Mouse (Mus musculus) activated CD4-positive, CD25-positive, alpha-beta regulatory T cell, adult 4 months (primary cell): Measurements from ENCODE around the gene A3galt2. TPM values are rescaled to one million over a fixed set of nuclear protein-coding genes. Genes with fewer than 3 reads are reported as not detected.

Source experiments
- ATAC-seq: one replicate; pipeline ENCODE4 v1.8.0; 2017
- polyA plus RNA-seq, 2 experiments: library from polyadenylated mRNA; unstranded; fragments of 100-300 nt; shearing (Covaris generic); gene quantifications; one replicate each; pipeline ENCODE4 v1.2.1; 2017

Gene A3galt2
- polyA plus RNA-seq, 2 experiments from 2014 or later: not detected

DNA sequence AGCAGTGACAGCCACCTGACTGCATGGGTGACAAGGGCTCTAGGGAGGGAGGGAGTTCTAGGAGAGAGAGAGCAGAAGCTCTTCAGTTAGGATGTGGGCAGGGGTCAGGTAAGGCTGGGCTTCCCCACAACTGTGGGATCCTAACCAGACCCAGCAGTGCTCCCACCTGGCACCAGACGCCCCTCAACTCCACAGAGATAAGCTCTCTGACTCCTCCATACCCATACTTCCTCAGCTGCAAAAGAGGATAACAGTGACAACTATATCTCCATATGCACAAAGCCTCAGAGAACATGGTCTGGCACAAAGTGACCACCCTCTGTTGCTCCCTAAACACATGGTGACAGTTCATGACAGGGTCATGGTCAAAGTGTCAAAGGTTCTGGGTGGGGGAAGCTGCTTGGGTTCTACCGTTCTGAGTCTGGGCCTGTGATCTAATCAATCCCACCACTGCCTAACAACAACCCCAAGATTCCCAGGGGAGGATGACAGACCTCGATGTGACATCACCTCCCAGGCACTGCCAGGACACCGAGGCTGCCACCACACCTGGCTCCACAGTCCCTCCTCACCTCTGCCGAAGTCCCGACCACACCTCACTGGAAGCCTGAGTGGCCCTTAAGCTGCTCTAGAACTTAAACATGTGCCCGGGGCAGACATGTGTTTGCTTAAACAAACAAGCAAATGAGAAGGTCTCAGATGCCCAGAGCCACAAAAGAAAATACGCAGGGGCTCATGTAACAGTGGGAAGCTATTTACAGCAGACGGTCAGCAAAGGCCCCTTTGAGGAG lies 46.7 kb downstream of the A3galt2 start:
- no peak for ATAC-seq

DNA sequence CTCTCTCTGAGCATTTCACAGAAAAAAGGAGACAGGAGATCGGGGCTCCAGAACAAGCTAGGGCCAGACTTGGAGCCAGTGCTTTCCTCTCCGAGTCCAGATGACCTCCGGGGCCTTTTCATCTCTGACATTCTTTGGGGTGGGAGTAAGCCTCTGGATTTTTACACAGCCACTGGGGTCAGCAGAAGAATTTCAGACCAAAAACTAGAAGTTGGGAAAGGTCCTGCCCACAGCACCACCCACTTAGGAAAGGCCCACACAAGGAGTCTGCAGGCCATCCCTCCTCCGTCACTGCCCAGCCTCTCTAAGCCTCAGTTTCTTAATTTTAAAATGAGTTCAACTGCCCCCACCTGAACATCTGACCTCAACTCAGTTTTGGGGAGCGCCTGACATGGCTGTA lies 48.4 kb downstream of the A3galt2 start:
- no peak for ATAC-seq

DNA sequence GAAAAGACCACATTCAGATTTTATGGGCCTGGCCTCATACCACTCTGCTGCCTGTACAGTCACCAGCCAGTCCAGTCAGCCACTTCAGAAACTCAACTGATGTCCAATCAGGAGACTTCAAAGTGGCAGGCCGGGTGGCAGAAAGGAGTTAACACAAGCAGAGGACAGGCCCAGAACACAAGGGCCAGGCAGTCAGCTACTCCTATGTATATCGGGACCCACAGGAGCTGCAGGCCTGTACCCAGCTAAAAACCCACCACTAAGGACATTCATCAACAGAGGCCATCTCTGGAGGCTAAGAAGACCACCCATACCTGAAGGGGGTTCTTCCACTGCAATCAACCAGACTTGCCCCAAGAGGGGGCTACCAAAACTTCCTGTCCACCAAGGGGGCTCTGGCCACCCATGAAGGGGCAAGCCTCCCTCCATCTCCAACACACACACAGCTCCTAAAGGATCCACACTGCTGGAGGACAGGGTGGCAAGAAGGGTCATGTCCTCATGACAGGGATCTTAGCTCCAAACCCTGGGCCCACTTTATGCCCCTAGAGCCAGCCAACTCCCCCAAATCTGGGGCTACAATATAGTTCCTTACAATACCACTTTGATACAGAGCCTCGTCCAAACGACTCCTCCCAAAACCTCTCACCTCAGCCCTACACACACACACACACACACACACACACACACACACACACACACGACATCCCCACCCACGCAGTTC lies 49.4 kb downstream of the A3galt2 start:
- no peak for ATAC-seq

DNA sequence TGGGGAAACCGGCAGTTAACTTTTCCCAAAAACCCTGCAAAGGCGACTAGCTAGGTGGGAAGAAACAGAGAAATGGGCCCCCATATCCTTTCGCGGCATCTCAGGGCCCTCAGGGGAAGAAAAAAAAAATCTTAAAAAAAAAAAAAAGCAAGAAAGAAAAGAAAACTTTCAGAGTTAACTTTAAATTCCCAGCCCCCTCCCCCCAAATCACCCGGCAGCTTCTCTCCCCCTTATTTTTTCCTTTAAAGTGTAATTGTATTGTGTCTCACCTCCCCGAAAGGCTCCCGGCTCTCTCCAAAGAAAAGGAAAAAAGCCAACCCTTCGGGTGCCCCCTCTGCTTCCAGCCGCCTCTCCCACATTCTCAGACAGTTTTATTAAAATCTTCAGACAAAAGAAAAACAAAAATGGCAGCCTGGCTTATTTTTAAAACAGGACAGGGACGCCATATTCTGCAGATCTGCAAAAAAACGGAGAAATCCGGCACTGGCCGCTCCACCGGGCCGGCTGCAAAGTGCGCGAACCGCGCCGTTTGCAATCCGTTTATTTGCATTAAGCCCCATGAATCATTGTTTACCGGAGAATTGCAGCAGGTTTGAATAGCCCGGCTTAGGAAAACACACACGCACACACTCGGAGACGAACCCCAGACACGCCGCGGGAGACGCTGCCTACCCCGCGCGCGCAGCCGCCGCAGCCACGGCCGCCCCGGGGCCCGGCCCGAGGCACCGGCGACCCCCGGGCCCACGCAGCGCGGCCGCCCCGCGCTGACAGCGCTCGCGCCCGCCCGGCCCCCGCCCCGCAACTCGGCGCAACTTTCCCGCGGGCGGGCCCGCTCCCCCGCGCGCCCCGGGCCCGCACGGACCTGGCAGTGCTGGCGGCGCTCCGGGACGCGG lies 50.2 kb downstream of the A3galt2 start:
- ATAC-seq: no peak

DNA sequence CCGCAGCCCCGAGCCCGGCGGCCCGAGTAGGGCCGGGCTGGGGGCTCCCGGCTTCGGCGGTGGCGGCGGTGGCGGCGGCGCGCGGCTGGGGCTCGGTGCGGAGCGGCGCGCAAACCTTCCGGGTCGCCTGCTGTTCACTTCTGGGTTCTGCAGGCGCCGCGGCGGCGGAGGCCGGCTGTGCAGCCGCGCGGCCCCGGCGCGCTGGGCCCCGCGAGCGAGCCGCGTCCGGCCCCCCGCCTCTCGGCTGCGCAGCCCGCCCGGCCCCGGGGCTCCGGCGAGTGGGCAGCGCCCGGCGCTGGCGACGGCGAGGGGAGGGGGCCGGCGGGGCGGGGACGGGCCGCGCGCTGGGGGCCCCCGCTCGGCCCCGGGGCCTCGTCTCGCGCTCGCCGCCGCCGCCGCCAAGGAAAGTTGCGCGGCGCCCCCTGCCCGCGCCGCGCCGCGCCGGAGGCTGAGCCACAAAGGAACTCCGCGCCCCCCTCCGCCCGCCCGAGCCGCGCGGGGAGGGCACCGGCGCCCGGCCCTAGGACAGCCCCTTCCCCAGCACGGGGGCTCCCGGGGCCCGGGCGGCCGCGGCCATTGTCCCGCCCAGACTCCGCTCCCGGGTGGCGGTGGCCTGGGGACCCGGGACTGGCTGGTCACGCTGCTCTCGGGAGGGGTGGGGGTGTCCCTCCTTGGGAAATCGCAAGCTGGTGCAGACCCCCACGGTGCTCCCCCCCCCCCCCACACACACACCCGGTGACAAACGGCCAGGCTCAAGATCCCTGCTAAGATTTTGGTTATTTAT lies 51.1 kb downstream of the A3galt2 start, which contains the start of gene Zfp362:
Zfp362 (minus strand) TSS at position 3 of the 784 bp plus-strand sequence.
- ATAC-seq: peak; percentile 61

DNA sequence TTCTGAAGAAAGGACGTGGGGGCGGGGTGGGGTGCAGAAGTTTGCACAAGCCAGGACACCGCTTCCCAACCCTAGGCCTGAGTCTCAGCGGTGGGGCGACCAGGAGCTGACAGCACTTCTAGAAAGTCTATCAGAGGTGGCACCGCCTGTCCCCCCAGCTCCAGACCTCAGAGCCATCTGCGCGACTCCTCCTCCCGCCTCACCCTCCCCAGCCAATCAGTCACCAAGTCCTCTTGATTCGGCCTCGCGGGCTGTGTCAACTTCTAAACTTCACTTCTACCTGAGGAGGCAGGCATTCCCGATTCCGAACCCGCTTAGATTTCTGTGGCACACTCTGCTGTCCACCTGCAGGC lies 51.6 kb downstream of the A3galt2 start:
- ATAC-seq: peak; percentile 11

GRCm38 (mm10) chr4:128811382-128812056 lies 56.4 kb downstream of the A3galt2 start:
- ATAC-seq: peak; percentile 96

GRCm38 (mm10) chr4:128817011-128817410 lies 61.8 kb downstream of the A3galt2 start:
- ATAC-seq: no peak

Other genes with a start within 250 kb of the A3galt2 start
- 1 to 10 TPM; 1.4 to 4.3 TPM for gene Zscan20, start 145.3 kb upstream of the A3galt2 start, polyA plus RNA-seq
- gene Tlr12, start 136.7 kb upstream of the A3galt2 start, polyA plus RNA-seq: 1 to 10 TPM in 1 of 2 experiments, under 1 TPM in 1; 0.45 to 1.3 TPM
- 10 to 100 TPM; 12.2 to 14.2 TPM for gene Phc2, start 100.7 kb upstream of the A3galt2 start, polyA plus RNA-seq
- gene Zfp362, start 50.7 kb downstream of the A3galt2 start, polyA plus RNA-seq: 10 to 100 TPM in 1 of 2 experiments, 1 to 10 TPM in 1; 6.9 to 13.2 TPM
- 1 to 10 TPM in 1 of 2 experiments, under 1 TPM in 1; 0.96 to 1.6 TPM for gene Trim62, start 128.2 kb downstream of the A3galt2 start, polyA plus RNA-seq
- gene Azin2, start 207.1 kb downstream of the A3galt2 start, polyA plus RNA-seq: under 1 TPM in 1 of 2 experiments, not detected in 1; 0.34 TPM
- gene Ak2, start 236.6 kb downstream of the A3galt2 start, polyA plus RNA-seq: 100 to 1,000 TPM in 1 of 2 experiments, 10 to 100 TPM in 1; 62.4 to 108 TPM